Mouse (Mus musculus) heart, postnatal 0 days (tissue): ENCODE results near the gene Fam20a. TPM values are rescaled to one million over a fixed set of nuclear protein-coding genes. Genes with fewer than 3 reads are reported as not detected.

Experiments
- ATAC-seq: fragments of 200-750 bp; cut with Nextera tagmentation; 2 replicates; pipeline ENCODE4 v1.8.0; 2017; ENCODE audit warnings: low read depth, moderate number of reproducible peaks, moderate library complexity; ENCODE audit not compliant: insufficient read depth
- DNase-seq: peaks from one replicate; pipeline ENCODE4 v3.0.0-alpha.2; 2016; ENCODE audit warnings: low spot score
- H3K27ac ChIP-seq: fragments of 300-500 bp; sonication (generic); 2 replicates; pipeline ENCODE4 v1.5.1; 2014; ENCODE audit warnings: low read depth, mild to moderate bottlenecking
- H3K27me3 ChIP-seq: fragments of 300-500 bp; sonication (generic); 2 replicates; pipeline ENCODE4 v1.6.1; 2014; ENCODE audit warnings: low read length, mixed read lengths; ENCODE audit not compliant: control insufficient read depth, insufficient read depth
- H3K36me3 ChIP-seq: fragments of 300-500 bp; sonication (generic); replicated peaks from 2 replicates; pipeline ENCODE4 v1.6.1; 2014; ENCODE audit warnings: low read length, mixed read lengths; ENCODE audit not compliant: control insufficient read depth, insufficient read depth
- H3K4me1 ChIP-seq: fragments of 300-500 bp; sonication (generic); 2 replicates; pipeline ENCODE4 v1.6.1; 2014; ENCODE audit warnings: antibody characterized with exemption; ENCODE audit not compliant: control insufficient read depth, insufficient read depth
- H3K4me2 ChIP-seq: fragments of 300-500 bp; sonication (generic); 2 replicates; pipeline ENCODE4 v1.6.1; 2014; ENCODE audit warnings: low read depth, mild to moderate bottlenecking, low read length, moderate library complexity
- H3K4me3 ChIP-seq: fragments of 300-500 bp; sonication (generic); 2 replicates; pipeline ENCODE4 v1.5.1; 2014; ENCODE audit warnings: low read depth, low read length
- H3K9ac ChIP-seq: fragments of 300-500 bp; sonication (generic); replicated peaks from 2 replicates; pipeline ENCODE4 v1.6.1; 2014; ENCODE audit warnings: low read depth, low read length, mixed read lengths
- H3K9me3 ChIP-seq: fragments of 300-500 bp; sonication (generic); replicated peaks from 2 replicates; pipeline ENCODE4 v1.6.1; 2016; ENCODE audit warnings: low read length; ENCODE audit not compliant: control insufficient read depth
- CTCF ChIP-seq: IDR thresholded peaks from 2 replicates; pipeline ENCODE4 v1.5.1; 2016; ENCODE audit warnings: antibody characterized with exemption, control low read depth, low read depth
- EP300 ChIP-seq: IDR thresholded peaks from 2 replicates; pipeline ENCODE4 v1.6.1; 2016; ENCODE audit warnings: antibody characterized with exemption, low read depth
- whole genome bisulfite sequencing: fragments of 180-500 bp; shearing (Covaris S2); extraction: QIAGEN DNeasy Blood & Tissue Kit; methylation state at CpG from one replicate; pipeline ENCODE4 v1.1.7; 2014; 5-methylcytosine and 5-hydroxymethylcytosine counted together
- polyA plus RNA-seq: library from polyadenylated mRNA; unstranded; fragments of >200 nt; fragmentation: Nextera tagmentation; extraction: Ambion mirVana; gene quantifications from 2 replicates; pipeline ENCODE4 v1.2.1, GENCODE M21; 2015
- total RNA-seq: library from RNA; depleted of rRNA; stranded (reverse); fragments of >200 nt; gene quantifications from 2 replicates; pipeline ENCODE4 v1.2.3, GENCODE M21; 2014; ENCODE audit warnings: low replicate concordance

The Fam20a gene
- total and polyA plus RNA-seq, 2 experiments from 2014 or later = 3.0 to 6.8 TPM

DNA sequence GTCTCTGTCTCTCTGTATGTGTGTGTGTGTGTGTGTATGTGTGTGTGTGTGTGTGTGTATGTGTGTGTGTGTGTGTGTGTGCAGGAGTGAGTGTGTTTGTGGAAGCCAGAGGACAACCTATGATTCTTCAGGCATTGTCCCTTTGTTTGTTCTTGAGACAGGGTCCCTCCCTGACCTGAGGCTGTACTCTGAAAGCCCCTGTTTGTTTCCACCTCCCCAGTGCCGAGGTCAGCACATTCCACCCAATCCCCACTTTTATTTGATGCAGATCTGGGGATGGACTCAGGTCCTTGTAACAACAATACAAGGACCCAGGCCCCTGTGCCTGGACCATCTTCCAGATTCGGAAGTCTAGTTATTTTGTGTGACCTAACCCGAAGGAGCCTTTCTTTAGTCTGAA, 14.6 kb downstream of the Fam20a start:
- no peak overlapping the region for H3K4me2 ChIP-seq
- no peaks in the 10 kb centered on the region for H3K9me3 ChIP-seq
- H3K4me1 ChIP-seq = peaks cover 17% of the 10 kb centered on the region
- no peak overlapping the region for H3K4me3 ChIP-seq
- H3K27me3 ChIP-seq = no peaks in the 10 kb centered on the region
- TF ChIP-seq CTCF = no peak
- no peak for TF ChIP-seq EP300
- no peak for ATAC-seq
- no peak for DNase-seq
- H3K27ac ChIP-seq = no peak overlapping the region
- no peak overlapping the region for H3K9ac ChIP-seq
- H3K36me3 ChIP-seq = no peaks in the 10 kb centered on the region
- WGBS = 79% methylated on average over 3 of the region's 3 CpGs

DNA sequence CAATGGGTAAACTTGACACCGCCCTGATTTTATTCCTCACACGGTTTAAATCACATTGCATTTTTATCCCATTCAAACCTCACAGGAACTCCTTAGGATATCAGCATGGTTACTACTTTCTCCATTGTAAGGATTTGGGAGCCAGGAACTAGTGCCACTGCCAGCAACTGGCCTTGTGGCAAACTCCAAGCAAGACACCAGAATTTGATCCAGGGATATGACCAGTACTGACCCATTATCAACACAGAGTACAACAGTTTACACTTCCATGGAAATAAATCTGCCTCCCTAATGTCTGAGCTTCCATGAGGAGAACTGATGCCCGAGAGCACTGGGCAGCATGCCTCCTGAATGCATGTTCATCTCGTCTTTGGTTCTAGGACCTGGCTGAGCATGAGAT, 15.5 kb downstream of the Fam20a start:
- Histone ChIP-seq H3K27me3 (no peaks in the 10 kb centered on the region), H3K9me3 (no peaks in the 10 kb centered on the region), H3K27ac (no peak overlapping the region), H3K4me3 (no peak overlapping the region), H3K4me2 (no peak overlapping the region), H3K9ac (no peak overlapping the region), H3K4me1 (peaks cover 17% of the 10 kb centered on the region), H3K36me3 (no peaks in the 10 kb centered on the region)
- DNase-seq (no peak), ATAC-seq (no peak)
- TF ChIP-seq CTCF (no peak), EP300 (no peak)
- 76% methylated on average over 4 of the region's 4 CpGs for WGBS

DNA sequence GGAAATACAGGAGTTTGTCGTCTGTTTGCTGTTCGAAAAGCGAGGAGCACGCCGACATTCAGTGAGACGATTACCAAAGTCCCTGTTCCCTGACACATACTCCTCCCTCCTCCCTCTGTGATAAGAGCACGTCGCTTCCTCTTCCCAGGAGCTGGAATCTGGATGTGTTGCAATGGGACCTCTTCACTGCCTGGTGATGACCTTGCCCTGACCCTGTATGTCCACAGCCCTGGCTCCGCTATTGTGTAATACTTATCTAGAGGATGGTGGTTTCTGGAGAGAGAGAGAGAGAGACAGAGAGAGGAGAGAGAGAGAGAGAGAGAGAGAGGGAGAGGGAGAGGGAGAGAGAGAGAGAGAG, 16.0 kb downstream of the Fam20a start:
- peak overlapping the region; percentile 41 for H3K4me2 ChIP-seq
- H3K9ac ChIP-seq = no peak overlapping the region
- no peaks in the 10 kb centered on the region for H3K36me3 ChIP-seq
- H3K4me3 ChIP-seq = no peak overlapping the region
- peaks cover 17% of the 10 kb centered on the region for H3K4me1 ChIP-seq
- no peaks in the 10 kb centered on the region for H3K9me3 ChIP-seq
- TF ChIP-seq EP300 (no peak), CTCF (no peak)
- DNase-seq (peak; percentile 68), ATAC-seq (peak; percentile 84)
- peak overlapping the region; percentile 27; the same call in 1 of the 2 replicates for H3K27ac ChIP-seq
- no peaks in the 10 kb centered on the region for H3K27me3 ChIP-seq
- WGBS = 11% methylated on average over 9 of the region's 9 CpGs

DNA sequence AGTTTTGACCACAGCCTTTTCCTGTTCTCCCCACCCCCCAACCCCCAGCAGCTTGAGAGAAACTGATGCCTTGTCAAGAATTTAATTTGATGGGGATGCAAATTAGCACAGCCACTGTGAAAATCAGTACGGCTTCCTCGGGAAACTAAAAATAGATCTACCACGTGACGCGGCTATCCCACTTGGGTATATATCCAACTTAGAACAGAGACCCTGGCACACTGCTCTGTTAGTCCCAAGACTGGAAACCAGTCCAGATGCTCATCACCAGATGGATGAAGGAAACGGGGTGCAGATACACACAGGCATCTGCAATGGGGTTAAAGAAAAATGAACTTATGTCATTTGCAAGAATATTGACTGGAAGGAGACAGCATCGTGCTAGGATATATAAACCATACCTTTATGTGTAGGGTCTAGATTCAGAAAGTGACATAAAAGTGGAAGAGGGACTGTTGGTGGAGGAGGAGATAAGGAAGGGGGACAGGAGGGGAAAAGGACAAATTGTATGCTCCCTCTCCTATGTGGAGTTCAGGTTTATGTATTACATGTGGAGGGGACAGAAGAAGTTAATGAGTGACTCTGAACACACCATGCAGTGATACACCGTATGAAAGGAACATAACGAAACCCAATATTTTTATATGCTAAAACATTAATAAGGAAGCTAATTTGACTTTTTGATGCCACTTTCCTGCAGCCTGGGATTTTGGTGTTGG, 16.6 kb downstream of the Fam20a start:
- Histone ChIP-seq H3K36me3 (no peaks in the 10 kb centered on the region), H3K9me3 (no peaks in the 10 kb centered on the region), H3K4me3 (no peak overlapping the region), H3K27ac (peak overlapping the region; percentile 27; the same call in 1 of the 2 replicates), H3K4me1 (peaks cover 17% of the 10 kb centered on the region), H3K4me2 (peak overlapping the region; percentile 41), H3K9ac (no peak overlapping the region), H3K27me3 (no peaks in the 10 kb centered on the region)
- WGBS = 35% methylated on average over 9 of the region's 9 CpGs
- TF ChIP-seq EP300 (no peak), CTCF (no peak)
- DNase-seq (no peak), ATAC-seq (no peak)

GRCm38 (mm10) chr11:109704311-109705205, 17.5 kb downstream of the Fam20a start:
- WGBS = 87% methylated on average over 22 of the region's 22 CpGs
- Histone ChIP-seq H3K4me3 (no peak overlapping the region), H3K36me3 (no peaks in the 10 kb centered on the region), H3K4me2 (no peak overlapping the region), H3K4me1 (peaks cover 17% of the 10 kb centered on the region), H3K27ac (no peak overlapping the region), H3K9ac (no peak overlapping the region), H3K9me3 (no peaks in the 10 kb centered on the region), H3K27me3 (no peaks in the 10 kb centered on the region)
- DNase-seq = no peak
- no peak for TF ChIP-seq EP300
- TF ChIP-seq CTCF = no peak
- ATAC-seq = no peak
